Mouse (Mus musculus): ENCODE measurements around the gene Wdr83.
"Not testable (repeated sequence)": the region's sequence is repeated elsewhere in the genome, so short reads cannot be mapped to it uniquely, and the experiment has no call there.

The Wdr83 gene

DNA sequence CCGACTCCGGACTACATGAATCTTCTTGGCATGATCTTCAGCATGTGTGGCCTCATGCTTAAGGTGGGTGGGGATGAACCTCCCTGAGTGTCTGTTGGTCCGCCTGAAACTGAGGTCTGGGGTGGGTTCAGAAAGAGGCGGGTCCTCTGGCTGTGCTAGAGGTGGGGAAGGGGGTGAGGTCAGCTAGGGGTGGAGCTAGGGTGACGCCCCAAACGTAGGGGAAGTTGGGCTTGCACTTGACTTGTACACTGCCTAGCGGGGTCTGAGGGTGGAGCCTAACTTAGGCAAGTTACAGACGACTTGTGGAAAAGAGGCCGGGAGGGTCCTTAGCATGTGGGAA, at the start of gene Wdr83:
Wdr83 (minus strand) TSS at position 91 of the 340 bp plus-strand sequence.
- no peak for DNase-seq (ENCODE audit: low read depth)

DNA sequence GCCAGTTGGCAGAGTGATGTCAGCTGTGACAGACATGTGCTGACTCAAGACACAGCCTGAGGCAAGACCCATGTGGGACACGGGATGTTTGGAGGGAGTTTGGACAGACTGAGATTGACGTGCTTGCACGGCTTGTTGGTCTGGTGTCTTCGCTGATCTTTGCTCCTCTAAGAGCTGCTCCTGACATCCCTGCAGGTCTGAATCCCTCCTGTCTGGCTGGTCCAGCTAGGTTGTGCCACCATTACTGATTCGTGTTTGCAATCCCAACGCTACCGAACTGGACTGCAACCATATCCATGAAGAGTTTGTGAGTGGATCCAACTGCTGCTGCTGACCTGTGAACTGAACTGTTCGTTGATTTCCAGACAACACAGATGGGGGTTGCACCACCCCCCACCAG, 42.6 kb upstream of the Wdr83 start:
- DNase-seq (ENCODE audit: low read depth) = no peak

DNA sequence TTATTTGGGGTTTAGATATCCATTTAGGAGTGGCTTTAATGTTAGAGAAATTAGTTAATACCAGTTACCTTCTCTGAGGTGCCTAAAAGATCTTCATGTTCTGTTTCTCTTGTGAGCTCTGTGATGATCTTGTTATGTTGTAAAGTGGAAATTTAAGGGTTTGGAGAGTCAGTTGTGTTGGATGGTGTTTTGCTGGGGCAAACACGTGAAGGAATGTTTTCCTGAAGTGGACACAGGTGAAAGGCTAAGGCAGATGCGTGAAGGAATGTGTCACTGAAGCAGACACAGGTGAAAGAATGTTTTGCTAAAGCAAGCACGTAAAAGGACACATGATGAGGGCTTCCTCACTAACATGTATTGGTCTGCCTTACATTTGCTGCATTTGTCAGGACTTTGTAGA, 41.9 kb upstream of the Wdr83 start, which contains the start of gene Zfp791:
Zfp791 (minus strand) TSS at position 101 of the 400 bp plus-strand sequence.
- no peak for DNase-seq (ENCODE audit: low read depth)

DNA sequence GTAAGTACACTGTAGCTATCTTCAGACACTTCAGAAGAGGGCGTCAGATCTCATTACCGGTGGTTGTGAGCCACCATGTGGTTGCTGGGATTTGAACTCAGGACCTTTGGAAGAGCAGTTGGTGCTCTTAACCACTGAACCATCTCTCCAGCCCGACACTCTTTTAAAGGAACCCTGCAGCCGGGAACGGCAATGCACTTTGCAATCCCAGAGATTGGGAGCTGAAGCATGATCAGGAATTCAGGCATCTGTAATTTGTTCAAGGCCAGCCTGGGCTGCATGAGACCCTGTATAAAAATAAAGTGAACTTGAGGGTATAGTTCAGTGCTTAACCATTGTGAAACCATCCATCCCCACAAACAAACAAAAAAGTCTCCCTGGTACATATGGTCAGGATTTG, 39.1 kb upstream of the Wdr83 start:
- DNase-seq (ENCODE audit: low read depth) = not testable (repeated sequence)

DNA sequence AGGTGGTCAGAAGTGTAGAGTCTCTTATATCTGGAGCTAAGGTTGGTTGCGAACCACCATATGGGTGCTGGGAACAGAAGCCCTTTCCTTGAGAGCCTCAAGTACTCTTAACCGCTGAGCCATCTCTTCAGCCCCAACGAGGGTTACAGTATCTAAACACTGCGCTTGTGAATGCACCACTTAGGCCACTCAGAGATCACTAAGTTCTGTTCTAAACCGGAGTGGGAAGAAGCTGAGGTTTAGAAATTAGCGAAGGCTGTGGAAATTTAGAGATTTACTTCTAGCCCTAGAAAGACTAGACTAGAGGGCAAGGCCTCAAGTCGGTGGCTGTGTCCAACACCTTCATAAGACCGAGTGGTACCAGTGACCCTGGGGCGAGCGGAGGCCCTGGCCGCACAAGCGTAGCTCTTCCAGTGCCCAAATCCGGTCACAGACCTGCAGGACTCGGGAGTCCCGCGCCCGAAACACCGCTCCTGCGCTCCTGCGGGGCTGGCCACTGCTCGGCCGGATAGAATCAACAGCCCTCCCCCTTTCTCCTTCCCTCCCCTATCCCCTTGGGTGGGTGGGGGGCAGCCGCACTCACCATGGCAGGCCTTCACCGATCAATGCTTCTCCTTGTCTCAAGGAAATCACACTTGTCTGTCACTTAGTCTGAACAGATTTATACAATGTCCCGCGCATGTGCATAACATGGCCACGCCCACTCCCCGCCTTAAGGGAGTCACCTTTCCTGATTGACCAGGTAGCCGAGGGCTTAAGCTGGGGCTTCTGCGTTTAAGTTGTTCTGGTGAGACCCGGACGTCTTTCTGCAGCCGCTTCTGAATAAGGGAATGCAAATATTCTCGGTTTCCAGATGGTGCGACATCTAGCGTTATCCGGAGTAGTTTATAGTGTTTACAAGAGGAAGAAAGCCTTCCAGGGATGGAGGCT, 38.2 kb upstream of the Wdr83 start:
- no peak for DNase-seq (ENCODE audit: low read depth)

DNA sequence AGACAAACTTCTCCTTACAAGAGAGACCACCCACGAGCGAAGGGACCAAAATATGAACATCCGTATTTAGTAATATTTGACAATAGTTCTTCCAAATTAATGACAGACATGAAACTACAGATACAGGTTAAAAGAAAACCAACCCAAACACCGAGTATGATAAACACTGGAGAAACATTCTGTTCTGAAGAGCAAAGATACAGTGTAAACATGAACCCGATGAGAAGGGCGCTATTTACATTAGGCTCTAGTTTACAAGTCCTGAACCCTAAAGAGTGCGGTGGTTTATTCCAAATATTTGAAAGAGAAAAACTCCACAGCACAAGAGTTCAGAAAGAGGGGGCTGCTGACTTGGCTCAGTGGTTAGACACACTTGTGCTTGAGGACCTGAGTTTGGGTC, 35.9 kb upstream of the Wdr83 start:
- DNase-seq (ENCODE audit: low read depth) = no peak

DNA sequence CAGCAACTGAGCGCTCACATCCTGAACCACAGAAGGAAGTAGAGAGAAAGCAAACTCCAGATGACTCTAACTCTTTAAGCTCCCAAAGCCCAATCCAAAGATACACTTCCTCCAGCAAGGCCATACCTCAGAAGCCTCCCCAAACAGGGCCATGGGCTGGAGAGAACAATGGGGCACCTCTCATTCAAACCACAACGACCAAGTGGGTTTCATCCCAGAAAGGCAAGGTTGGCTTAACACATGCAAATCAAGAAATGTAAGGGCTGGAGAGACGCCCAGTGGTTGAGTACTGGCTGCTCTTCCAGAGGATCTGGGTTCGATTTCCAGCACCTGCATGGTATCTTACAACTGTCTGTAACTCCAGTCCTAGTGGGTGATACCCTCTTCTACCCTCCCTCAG, 34.4 kb upstream of the Wdr83 start:
- DNase-seq (ENCODE audit: low read depth) = no peak

DNA sequence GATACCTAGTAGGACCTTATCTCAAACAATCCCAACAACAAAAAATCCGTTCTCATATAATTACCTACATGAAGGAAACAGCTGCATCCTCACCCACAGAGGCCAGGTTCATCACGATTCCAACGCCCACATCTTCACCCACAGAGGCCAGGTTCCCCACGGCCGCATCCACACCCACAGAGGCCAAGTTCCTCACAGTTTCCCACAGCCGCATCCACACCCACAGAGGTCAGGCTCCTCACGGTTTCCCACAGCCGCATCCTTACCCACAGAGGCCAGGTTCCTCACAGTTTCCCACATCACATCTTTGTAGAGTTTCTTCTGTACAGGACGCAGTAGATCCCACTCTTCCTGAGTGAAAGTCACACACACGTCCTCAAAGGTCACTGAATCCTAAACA, 32.1 kb upstream of the Wdr83 start:
- DNase-seq (ENCODE audit: low read depth) = no peak

DNA sequence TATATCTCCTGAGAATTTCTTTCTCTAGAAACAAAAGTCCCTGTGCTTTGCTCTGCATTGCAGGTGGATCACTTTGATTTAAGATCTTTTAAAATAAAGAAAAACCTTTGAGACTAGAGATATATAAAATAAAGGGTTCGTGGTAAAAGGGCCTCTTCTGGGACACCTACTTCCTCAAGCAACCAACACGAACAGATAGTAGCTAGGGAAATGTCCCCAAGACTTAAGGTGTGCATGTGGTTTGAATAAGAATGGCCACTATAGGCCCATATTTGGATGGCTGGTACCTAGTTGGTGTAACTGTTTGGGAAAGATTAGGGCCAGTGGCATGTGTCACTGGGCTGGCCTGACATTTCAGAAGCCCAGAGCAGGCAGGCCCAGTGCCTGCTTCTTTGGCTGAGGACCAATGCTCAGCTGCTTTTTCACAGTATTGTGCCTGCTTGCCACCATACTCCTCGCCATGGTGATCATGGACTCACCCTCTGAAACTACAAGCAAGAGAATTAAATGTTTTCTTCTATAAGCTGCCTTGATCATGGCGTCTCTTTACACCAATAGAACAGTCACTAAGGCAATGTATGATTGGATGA, 19.1 kb upstream of the Wdr83 start:
- DNase-seq (ENCODE audit: low read depth) = no peak

DNA sequence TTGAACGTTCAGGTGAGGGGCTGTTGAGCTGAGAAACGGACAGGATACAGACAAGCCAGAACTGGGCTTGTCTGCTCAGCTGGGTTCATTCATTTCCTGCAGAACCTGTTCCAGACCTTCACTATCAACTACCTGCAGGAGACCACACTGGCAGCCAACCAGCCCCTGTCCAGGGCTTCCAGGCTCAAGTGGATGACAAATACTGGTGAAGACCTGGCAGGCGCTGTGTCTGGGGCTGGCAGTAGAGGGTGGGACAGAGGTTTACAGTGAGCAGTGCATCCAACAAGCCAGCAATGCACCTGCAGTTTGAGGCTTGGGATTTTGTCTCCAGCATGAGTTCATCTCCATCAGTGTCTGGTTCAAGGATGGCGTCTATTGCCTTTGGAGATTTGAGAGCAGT, 15.7 kb upstream of the Wdr83 start:
- DNase-seq (ENCODE audit: low read depth) = no peak

DNA sequence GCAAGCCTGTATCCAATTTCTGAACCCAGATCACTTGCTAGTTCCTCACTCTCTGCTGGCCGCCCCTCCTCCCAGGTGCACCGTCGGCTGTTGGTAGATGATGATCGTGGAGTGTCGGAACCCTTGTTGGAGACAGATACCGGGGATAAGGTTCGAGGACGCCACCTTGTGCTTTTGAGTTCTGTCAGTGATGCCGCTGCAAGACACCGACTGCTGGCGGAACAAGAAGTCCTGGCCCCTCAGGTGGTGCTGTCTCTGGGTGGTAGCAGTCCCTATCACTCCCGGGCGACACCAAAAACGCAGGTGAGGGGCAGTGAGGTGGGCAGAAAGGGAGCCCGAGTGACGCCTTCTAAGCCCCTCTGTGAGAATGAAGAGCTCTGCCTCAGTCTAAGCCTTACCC, 15.1 kb upstream of the Wdr83 start:
- no peak for DNase-seq (ENCODE audit: low read depth)

DNA sequence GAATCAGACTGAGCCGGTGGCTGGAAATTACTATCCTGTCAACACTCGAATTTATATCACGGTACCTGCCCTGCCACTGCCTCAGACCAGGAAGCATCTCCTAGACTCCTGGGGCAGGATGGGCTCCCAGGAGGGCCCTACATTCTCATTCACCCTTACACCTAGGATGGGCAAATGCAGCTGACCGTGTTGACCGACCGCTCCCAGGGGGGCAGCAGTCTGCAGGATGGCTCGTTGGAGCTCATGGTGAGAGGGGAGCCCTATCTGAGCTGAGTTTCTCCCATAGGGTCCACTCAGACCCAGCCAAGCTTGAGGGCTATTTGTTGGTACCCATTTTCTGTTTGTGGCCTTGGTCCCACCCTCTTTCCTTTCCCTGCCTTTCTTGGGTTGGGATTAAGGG, 14.5 kb upstream of the Wdr83 start:
- no peak for DNase-seq (ENCODE audit: low read depth)

DNA sequence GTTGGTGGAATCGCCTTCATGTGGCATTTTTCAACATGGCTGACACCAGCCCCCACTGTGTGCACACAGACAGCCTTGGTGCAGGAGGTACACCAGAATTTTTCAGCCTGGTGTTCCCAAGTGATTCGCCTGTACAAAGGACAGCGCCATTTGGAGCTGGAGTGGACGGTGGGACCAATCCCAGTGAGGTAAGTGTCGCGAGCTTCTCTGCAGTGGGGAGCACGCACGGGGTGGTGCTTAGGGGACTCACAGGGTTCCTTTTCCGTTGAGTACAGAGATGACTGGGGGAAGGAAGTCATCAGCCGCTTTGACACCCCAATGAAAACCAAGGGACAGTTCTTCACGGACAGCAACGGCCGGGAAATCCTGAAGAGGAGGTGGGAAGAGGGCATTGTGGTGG, 13.9 kb upstream of the Wdr83 start:
- DNase-seq (ENCODE audit: low read depth) = no peak

DNA sequence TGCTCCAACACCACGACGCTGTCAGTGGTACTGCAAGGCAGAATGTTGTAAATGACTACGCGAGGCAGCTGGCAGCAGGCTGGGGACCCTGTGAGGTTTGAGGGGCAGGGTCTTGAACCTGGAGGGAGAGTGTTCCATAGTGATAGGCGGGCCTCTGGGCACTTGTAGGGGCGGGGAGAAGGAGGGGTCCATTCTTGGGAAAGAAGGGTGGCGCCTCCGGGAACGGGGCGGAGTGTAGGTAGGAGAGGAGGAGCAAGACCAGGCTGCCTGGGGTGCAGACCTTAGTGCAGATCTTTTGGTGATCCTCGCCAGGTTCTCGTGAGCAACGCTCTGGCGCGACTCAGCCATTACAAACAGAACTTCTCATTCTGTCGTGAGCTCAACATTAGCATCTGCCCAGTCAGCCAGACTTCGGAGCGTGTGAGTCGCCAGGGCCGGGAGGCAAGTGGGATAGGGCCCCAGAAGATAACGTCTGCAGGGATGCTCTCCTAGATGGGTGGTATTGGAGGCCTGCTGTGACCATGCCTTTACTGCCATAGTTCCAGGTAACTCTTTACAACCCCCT, 10.5 kb upstream of the Wdr83 start:
- no peak for DNase-seq (ENCODE audit: low read depth)

DNA sequence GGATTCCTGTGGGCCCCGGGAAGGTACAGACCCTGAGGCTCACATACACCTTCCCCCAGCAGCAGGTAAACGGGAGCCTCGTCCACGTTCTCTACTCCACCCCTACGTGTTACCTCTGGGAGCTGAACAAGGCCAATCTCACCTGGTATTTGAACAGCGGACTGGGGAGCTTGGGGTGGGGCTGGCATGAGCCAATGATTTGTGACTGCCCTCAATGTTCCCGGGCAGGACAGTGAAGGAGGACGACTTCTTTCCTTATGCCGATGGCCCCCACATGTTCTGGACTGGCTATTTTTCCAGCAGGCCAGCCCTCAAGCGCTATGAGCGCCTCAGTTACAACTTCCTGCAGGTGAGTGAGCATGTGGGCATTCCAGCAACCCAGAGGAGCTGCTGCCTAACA, 9.8 kb upstream of the Wdr83 start:
- no peak for DNase-seq (ENCODE audit: low read depth)

DNA sequence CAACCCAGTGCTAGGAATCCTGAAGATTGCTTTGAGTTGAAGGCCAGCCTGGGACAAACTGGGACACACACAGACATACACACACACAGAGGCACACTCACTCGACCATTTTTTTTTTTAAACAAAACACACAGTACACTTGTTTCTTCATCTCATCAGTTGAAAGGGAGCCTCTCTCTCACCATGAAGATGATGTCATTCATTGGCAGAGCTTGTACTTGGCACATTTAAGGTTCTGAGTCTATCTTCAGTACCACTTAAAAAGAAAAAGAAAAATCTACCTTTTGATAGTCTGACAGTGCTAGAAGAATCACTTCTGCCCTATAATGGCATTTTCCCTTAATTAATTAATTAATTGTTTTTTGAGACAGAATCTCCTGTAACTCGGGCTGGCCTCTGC, 7.7 kb upstream of the Wdr83 start:
- no peak for DNase-seq (ENCODE audit: low read depth)

DNA sequence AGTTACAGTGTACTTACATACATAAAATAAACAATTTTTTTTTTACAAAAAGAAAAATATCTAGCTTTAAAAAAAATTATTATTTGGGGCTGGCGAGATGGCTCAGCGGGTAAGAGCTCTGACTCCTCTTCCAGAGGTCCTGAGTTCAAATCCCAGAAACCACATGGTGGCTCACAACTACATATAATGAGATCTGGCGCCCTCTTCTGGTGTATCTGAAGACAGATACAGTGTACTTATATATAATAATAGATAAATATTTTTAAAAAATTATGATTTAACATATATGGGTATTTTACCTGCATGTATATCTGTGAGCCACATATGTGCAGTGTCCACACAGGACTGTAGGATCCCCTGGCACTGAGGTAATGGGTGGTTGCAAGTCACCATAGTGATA, 5.1 kb upstream of the Wdr83 start:
- no peak for DNase-seq (ENCODE audit: low read depth)

DNA sequence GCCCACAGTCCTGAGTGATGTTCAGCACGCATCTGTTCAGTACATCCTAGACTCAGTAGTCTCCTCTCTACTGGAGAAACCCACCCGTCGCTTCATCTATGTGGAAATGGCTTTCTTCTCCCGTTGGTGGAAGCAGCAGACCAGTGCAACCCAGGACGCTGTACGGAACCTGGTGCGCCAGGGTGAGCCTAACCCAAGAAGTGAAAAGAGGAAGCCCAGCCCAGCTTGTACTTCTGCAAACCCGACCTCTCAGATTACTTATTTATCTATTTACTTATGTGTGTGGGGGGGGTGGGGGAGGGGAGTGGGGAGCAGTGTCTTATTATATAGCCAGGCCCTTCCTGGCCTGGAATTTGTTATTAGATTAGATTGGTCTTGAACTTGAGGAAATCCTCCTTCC, 3.5 kb upstream of the Wdr83 start:
- no peak for DNase-seq (ENCODE audit: low read depth)

DNA sequence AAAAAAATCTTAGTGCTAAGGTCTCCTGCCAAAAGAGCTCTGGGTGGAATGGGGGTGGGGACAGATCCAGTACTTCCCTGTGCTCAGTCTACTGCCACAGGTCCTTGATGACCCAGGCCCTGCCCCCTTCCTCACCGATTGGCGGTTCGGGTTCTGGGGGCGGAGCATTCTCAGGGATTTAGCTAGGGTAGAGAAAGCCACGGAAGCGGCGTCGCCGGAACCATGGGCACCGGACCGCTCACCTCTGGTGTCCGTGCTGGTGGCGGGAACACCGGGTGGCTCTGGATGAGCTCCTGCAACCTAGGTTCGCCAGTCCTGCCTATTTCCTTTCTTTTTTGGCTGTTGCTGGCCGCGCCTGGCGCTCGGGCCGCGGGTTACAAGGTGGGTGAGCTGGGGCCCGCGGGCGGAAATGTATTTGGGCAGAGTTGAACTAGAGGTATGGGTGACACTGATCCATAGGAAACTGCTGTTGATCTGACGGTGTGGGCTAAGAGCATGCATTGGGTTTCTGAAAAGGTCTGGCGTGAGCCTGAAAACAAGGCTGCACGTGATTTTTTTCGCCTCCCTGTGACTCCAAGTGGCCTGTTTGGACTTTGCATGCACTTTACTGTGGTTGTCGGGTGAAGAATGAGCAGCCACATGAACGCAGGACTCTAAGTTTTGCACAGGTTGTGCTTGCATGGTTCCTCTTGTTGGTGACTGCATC, 2.2 kb upstream of the Wdr83 start, which contains the start of gene Man2b1:
Man2b1 (plus strand) TSS at position 163 of the 706 bp plus-strand sequence.
- DNase-seq (ENCODE audit: low read depth) = peak; percentile 90

DNA sequence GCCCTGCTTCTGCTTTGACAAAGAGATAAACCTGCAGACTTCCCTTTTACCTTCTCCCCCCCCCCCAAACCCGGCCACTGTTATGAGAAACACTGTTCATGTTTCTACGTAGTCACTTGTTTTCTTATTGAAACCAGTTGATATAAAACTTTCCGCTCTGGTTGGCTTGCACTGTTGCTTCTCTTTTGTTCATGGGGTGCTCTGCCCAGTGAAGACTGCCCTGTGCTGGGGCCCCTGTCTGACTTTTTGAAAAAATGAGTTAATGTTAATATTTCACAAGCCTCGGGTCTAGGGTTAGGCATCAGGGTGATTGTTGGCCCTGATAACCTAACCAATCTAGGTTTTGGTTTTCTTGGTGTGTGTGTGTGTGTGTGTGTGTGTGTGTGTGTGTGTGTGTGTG, 1.1 kb upstream of the Wdr83 start:
- not testable (repeated sequence) for DNase-seq (ENCODE audit: low read depth)

DNA sequence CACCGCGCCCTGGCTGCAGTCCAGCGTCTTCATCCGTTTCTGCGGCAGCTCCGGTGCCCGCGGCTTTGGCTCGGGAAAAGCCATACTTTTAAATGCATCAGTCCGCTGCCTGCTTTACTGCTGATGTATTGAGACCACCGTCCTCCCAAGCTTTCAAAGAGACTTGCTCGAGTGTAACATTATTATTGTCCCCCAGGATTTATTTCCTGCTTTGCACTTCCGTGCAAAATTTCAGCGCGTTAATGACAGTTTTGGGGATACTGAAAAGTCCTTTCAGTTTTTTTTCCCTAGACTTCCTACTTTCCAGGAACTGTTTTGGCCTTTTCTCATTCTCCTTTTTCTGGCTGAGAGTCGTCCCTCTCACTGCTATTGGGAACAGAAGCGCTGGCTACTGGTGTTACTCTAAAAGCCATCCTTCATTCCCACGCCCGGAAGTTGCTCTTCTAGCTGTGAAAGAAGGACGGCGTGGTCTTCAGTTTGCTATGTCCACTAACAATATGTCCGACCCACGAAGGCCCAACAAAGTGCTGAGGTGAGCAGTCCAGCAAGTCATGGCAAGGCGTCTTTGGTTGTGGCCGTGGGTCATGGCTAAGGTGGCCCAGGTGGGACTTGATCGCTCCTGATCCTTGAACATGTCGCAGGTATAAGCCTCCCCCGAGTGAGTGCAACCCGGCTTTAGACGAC, 432 bp downstream of the Wdr83 start, which contains the start of gene Wdr83os:
Wdr83os (plus strand) TSS at position 209 of the 684 bp plus-strand sequence.
- DNase-seq (ENCODE audit: low read depth) = peak; percentile 67

DNA sequence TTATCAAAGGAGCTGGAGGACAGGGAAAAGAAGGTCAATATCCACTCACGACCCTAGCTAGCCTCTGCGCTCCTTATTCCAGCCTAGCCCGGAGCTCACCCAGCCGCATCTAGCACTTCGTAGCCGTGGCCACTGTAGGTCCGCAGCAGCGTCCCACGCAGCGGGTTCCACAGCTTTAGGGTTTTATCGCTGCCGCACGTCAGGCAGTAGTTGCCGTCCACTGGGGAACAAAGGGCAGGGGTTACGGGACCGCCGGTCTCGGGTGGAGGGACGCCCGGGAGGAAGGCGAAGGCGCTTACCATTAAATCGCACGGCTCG, 933 bp downstream of the Wdr83 start:
- no peak for DNase-seq (ENCODE audit: low read depth)

Measured in c-Kit-positive CD71-positive TER-119-negative erythroid progenitor cells, embryonic 14.5 days (primary cell).